Mouse (Mus musculus) megakaryocyte, adult 5-6 weeks (primary cell): Measurements from ENCODE around the gene Klhl15. TPM values are rescaled to one million over a fixed set of nuclear protein-coding genes. Genes with fewer than 3 reads are reported as not detected.

Source experiments
- ATAC-seq: 2 replicates; pipeline ENCODE4 v1.8.0; 2016; ENCODE audit warnings: mild to moderate bottlenecking, inconsistent platforms; ENCODE audit not compliant: poor library complexity, severe bottlenecking
- total RNA-seq, 2 experiments: library from RNA; stranded (forward) in 1 of 2; stranded (reverse) in 1 of 2; fragments of 153-499, 151-499 nt in 1 of 2; fragments of 221-1000, 200-1000 nt in 1 of 2; gene quantifications; 2 replicates each; pipeline versions ENCODE4 v1.2.3 to v1.2.4; 2015 to 2017

The Klhl15 gene
- total RNA-seq (2015), result 9.4 and 12.9 TPM in 2 replicates
- 6.9 and 7.2 TPM in 2 replicates for total RNA-seq (2017)

- peak; percentile 94 for ATAC-seq
Observed at GRCm38 (mm10) chrX:94234532-94235189, at the start of gene Klhl15. Gene Klhl15, plus strand, starts transcription at chrX:94234599.

- ATAC-seq, result 0 out of 2 replicates have a peak, but pooled peaks have one; percentile 35
Observed at GRCm38 (mm10) chrX:94185156-94185555, 49.2 kb upstream of the Klhl15 start.

GRCm38 (mm10) chrX:94193901-94194300, 40.5 kb upstream of the Klhl15 start:
- peak; percentile 75 for ATAC-seq

GRCm38 (mm10) chrX:94197789-94198188, 36.6 kb upstream of the Klhl15 start:
- ATAC-seq, result peak; percentile 57

GRCm38 (mm10) chrX:94212264-94212596, 22.2 kb upstream of the Klhl15 start:
- ATAC-seq, result peak; percentile 37

GRCm38 (mm10) chrX:94212597-94213321, 21.6 kb upstream of the Klhl15 start, which contains the start of gene Eif2s3x:
Gene Eif2s3x, minus strand, starts transcription at chrX:94212862.
- peak; percentile 94 for ATAC-seq

- no peak for ATAC-seq
Observed at GRCm38 (mm10) chrX:94213384-94213783, 21.0 kb upstream of the Klhl15 start.

- ATAC-seq, result no peak
Observed at GRCm38 (mm10) chrX:94233432-94233831, 967 bp upstream of the Klhl15 start.

GRCm38 (mm10) chrX:94233936-94234531, 365 bp upstream of the Klhl15 start:
- no peak for ATAC-seq

GRCm38 (mm10) chrX:94235190-94235555, 774 bp downstream of the Klhl15 start:
- ATAC-seq, result peak; percentile 26; the same call in 1 of the 2 replicates

GRCm38 (mm10) chrX:94235601-94236000, 1.2 kb downstream of the Klhl15 start:
- no peak for ATAC-seq

GRCm38 (mm10) chrX:94288923-94289322, 54.5 kb downstream of the Klhl15 start:
- ATAC-seq, result peak; percentile 72

- no peak for ATAC-seq
Observed at GRCm38 (mm10) chrX:94302928-94303327, 68.5 kb downstream of the Klhl15 start.

GRCm38 (mm10) chrX:94321036-94321902, 86.9 kb downstream of the Klhl15 start:
- no peak for ATAC-seq

Other genes with a start within 250 kb of the Klhl15 start
- gene Zfx, start 110.9 kb upstream of the Klhl15 start, total RNA-seq (2015), result 37.8 and 45.3 TPM in 2 replicates
- gene Zfx, start 110.9 kb upstream of the Klhl15 start, total RNA-seq (2017), result 32.1 and 32.6 TPM in 2 replicates
- 95.0 and 104 TPM in 2 replicates for gene Eif2s3x, start 21.7 kb upstream of the Klhl15 start, total RNA-seq (2015)
- 102 and 106 TPM in 2 replicates for gene Eif2s3x, start 21.7 kb upstream of the Klhl15 start, total RNA-seq (2017)
- gene Fam90a1b, start 132.2 kb downstream of the Klhl15 start, total RNA-seq (2015), result not detected in 2 replicates
- 0.18 and 0.24 TPM in 2 replicates for gene Fam90a1b, start 132.2 kb downstream of the Klhl15 start, total RNA-seq (2017)
- gene Apoo, start 132.5 kb downstream of the Klhl15 start, total RNA-seq (2015), result 22.4 and 26.4 TPM in 2 replicates
- 9.7 and 11.6 TPM in 2 replicates for gene Apoo, start 132.5 kb downstream of the Klhl15 start, total RNA-seq (2017)